Mouse (Mus musculus): Measurements from ENCODE around the gene Mpz. TPM values are rescaled to one million over a fixed set of nuclear protein-coding genes. Genes with fewer than 3 reads are reported as not detected.

The Mpz gene
- polyA plus RNA-seq, 1 experiment from 2014 or later, result 1.2 TPM

DNA sequence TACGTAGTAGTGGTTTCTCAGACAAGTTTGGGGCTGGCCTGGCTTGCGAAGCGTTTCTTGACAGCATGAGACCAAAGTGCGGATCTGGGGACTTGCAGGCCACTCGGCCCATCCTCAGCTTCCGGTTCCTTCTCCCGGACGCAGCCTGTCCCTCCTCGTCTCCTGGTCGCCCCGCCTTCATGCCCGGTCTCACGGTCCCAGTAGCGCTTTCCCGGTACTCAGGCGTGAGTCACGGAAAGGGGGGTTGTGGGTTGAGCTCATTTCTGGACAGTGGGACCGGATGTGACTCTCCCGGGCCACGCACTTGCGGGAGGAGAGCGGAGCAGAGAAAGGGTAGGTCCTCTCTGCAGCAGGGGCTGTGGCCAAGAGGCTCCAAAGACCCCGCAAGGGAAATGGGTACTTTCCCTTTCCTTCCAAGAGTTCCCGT is 36.6 kb upstream of the Mpz start, which contains the start of gene Cfap126:
Gene Cfap126 (plus strand): TSS at position 46 of the 427 bp plus-strand sequence.
- DNase-seq (ENCODE audit: low spot score) (peak; percentile 91), ATAC-seq (replicated peaks; ENCODE audit: low FRiP score, low read depth) (peak; percentile 60)
- TF ChIP-seq CTCF (IDR thresholded peaks at IDR 0.05; ENCODE audit: low read depth), result no peak
- peak within 1 kb of the TSS; percentile 78 for H3K27ac ChIP-seq
- H3K9ac ChIP-seq (ENCODE audit: low read depth, low read length), result peak within 1 kb of the TSS; percentile 62
- WGBS, result 2% methylated on average over 24 of the region's 24 CpGs
- H3K4me1 ChIP-seq (replicated peaks; ENCODE audit: insufficient read depth, low read length), result peaks cover 6% of the 10 kb centered on the region; the same call in 1 of the 2 replicates
- peak within 1 kb of the TSS; percentile 48 for H3K4me3 ChIP-seq (replicated peaks; ENCODE audit: low read depth, low read length)
- H3K27me3 ChIP-seq (ENCODE audit: insufficient read depth, low read length), result no peaks in the 10 kb centered on the region
- no peaks in the 10 kb centered on the region for H3K36me3 ChIP-seq (ENCODE audit: insufficient read depth, low read length)
- H3K4me2 ChIP-seq (ENCODE audit: low read length), result peak within 1 kb of the TSS; percentile 64
- no peaks in the 10 kb centered on the region for H3K9me3 ChIP-seq (replicated peaks; ENCODE audit: low read length)

DNA sequence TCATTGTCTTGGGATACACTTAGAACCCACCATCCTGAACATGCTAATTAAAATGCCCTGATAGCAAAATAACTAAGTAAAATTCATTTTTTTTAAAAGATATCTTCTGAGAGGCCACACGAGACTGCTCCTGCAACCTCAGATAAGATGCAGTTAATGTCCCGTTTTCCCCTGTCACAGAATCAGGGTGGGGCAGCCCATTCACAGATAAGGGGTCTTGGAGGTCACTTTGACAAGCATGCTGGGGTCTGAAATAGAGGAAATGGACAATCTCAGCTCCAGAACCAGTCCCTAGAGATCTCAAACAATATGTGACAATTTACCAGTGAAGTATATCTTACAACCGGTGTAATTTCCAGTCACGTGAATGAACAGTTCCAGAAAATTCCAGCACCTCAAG is 34.2 kb upstream of the Mpz start:
- Histone ChIP-seq H3K9ac (ENCODE audit: low read depth, low read length) (no peak overlapping the region), H3K9me3 (replicated peaks; ENCODE audit: low read length) (no peaks in the 10 kb centered on the region), H3K27ac (no peak overlapping the region), H3K4me2 (ENCODE audit: low read length) (no peak overlapping the region), H3K27me3 (ENCODE audit: insufficient read depth, low read length) (no peaks in the 10 kb centered on the region), H3K4me1 (replicated peaks; ENCODE audit: insufficient read depth, low read length) (no peaks in the 10 kb centered on the region), H3K36me3 (ENCODE audit: insufficient read depth, low read length) (no peaks in the 10 kb centered on the region), H3K4me3 (replicated peaks; ENCODE audit: low read depth, low read length) (no peak overlapping the region)
- ATAC-seq (replicated peaks; ENCODE audit: low FRiP score, low read depth) (no peak), DNase-seq (ENCODE audit: low spot score) (no peak)
- no peak for TF ChIP-seq CTCF (IDR thresholded peaks at IDR 0.05; ENCODE audit: low read depth)
- WGBS, result 65% methylated on average over 4 of the region's 4 CpGs

DNA sequence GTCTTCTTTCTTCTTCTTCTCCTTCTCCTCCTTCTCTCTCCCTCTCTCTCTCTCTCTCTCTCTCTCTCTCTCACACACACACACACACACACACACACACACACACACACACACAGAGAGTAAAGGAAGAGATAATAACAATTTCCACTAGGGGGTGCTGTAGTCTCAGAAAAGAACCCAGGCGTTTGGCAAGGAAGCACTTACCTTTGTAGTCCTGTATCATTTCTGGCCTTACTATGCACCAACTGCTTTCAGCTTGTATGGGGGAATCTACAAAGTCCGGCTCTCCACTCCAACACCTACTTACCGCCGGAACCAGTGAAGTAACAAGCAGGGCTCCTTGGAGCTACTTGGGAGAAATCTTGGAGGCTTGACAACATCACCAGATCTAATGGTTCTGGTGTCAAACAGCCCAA is 32.2 kb upstream of the Mpz start:
- no peaks in the 10 kb centered on the region for H3K27me3 ChIP-seq (ENCODE audit: insufficient read depth, low read length)
- WGBS, result 9% methylated on average over 4 of the region's 4 CpGs
- no peaks in the 10 kb centered on the region for H3K4me1 ChIP-seq (replicated peaks; ENCODE audit: insufficient read depth, low read length)
- ATAC-seq (replicated peaks; ENCODE audit: low FRiP score, low read depth) (peak; percentile 24; the same call in 1 of the 2 replicates), DNase-seq (ENCODE audit: low spot score) (peak; percentile 91)
- H3K4me2 ChIP-seq (ENCODE audit: low read length), result no peak overlapping the region
- H3K9ac ChIP-seq (ENCODE audit: low read depth, low read length), result no peak overlapping the region
- H3K9me3 ChIP-seq (replicated peaks; ENCODE audit: low read length), result no peaks in the 10 kb centered on the region
- peak; percentile 78 for TF ChIP-seq CTCF (IDR thresholded peaks at IDR 0.05; ENCODE audit: low read depth)
- H3K4me3 ChIP-seq (replicated peaks; ENCODE audit: low read depth, low read length), result no peak overlapping the region
- H3K36me3 ChIP-seq (ENCODE audit: insufficient read depth, low read length), result no peaks in the 10 kb centered on the region
- H3K27ac ChIP-seq, result no peak overlapping the region

DNA sequence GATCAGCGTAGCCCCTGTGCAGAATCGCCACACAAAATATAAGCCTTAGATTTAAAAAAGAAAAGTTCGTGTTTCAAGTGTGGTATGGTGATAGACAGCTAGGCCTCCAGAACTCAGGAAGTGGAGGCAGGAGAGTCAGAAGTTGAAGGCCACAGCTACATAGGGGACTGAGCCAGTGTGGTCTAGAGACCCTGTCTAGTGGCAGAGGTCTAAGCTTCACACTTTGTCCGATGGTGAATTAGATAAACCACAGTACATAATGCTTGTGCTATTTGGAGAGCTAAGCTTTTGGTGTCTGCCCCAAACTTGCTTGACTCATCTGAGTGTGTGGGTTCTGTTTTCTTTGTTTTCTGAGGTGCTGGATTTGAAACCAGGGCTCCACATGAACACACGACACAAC is 31.5 kb upstream of the Mpz start:
- H3K9ac ChIP-seq (ENCODE audit: low read depth, low read length), result no peak overlapping the region
- no peaks in the 10 kb centered on the region for H3K9me3 ChIP-seq (replicated peaks; ENCODE audit: low read length)
- ATAC-seq (replicated peaks; ENCODE audit: low FRiP score, low read depth) (no peak), DNase-seq (ENCODE audit: low spot score) (no peak)
- TF ChIP-seq CTCF (IDR thresholded peaks at IDR 0.05; ENCODE audit: low read depth), result no peak
- H3K27ac ChIP-seq, result no peak overlapping the region
- H3K27me3 ChIP-seq (ENCODE audit: insufficient read depth, low read length), result no peaks in the 10 kb centered on the region
- no peaks in the 10 kb centered on the region for H3K4me1 ChIP-seq (replicated peaks; ENCODE audit: insufficient read depth, low read length)
- H3K36me3 ChIP-seq (ENCODE audit: insufficient read depth, low read length), result no peaks in the 10 kb centered on the region
- no peak overlapping the region for H3K4me2 ChIP-seq (ENCODE audit: low read length)
- WGBS, result 84% methylated on average over 5 of the region's 5 CpGs
- H3K4me3 ChIP-seq (replicated peaks; ENCODE audit: low read depth, low read length), result no peak overlapping the region

DNA sequence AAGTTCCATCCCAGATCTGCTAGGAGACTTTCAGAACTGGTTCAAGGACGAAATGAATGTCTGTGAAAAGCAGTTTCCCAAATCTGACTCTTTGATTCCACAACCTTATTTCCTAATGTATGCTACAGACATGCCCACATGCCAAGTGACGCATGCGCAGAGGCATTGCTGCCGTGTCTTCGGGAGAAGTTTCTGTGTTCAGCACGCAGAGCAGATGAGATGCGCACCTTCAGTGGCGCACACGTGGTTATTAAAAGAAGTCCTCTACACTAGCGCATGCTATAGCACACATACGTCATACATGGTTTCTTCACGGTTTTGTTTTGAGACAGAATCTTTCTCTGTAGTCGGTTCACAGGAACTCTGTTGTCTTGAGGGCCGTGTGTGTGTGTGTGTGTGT is 31.1 kb upstream of the Mpz start:
- Histone ChIP-seq H3K4me3 (replicated peaks; ENCODE audit: low read depth, low read length) (no peak overlapping the region), H3K9ac (ENCODE audit: low read depth, low read length) (no peak overlapping the region), H3K27me3 (ENCODE audit: insufficient read depth, low read length) (no peaks in the 10 kb centered on the region), H3K9me3 (replicated peaks; ENCODE audit: low read length) (no peaks in the 10 kb centered on the region), H3K36me3 (ENCODE audit: insufficient read depth, low read length) (no peaks in the 10 kb centered on the region), H3K4me1 (replicated peaks; ENCODE audit: insufficient read depth, low read length) (no peaks in the 10 kb centered on the region), H3K4me2 (ENCODE audit: low read length) (no peak overlapping the region), H3K27ac (no peak overlapping the region)
- DNase-seq (ENCODE audit: low spot score) (no peak), ATAC-seq (replicated peaks; ENCODE audit: low FRiP score, low read depth) (no peak)
- TF ChIP-seq CTCF (IDR thresholded peaks at IDR 0.05; ENCODE audit: low read depth), result no peak
- 85% methylated on average over 14 of the region's 14 CpGs for WGBS

DNA sequence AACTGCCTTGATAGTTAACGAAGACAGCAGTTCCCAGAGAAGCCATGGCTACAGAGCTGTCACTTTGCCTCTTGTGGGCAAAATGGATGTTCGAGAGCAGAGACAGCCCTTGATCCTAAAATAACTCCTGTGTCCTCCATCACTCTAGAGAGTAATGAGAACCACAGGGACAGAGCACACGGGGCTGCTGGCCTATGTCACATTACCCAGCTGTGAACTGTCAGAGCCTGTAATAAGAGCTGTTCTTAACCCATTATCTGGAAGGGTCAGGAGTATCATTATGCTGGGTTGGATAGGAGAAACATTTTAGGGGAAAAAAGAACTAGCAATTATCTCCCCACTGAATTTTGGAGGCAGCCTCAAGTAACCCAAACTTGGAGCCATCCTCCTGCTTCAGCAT is 29.6 kb upstream of the Mpz start:
- TF ChIP-seq CTCF (IDR thresholded peaks at IDR 0.05; ENCODE audit: low read depth), result no peak
- H3K4me1 ChIP-seq (replicated peaks; ENCODE audit: insufficient read depth, low read length), result no peaks in the 10 kb centered on the region
- no peak for ATAC-seq (replicated peaks; ENCODE audit: low FRiP score, low read depth)

DNA sequence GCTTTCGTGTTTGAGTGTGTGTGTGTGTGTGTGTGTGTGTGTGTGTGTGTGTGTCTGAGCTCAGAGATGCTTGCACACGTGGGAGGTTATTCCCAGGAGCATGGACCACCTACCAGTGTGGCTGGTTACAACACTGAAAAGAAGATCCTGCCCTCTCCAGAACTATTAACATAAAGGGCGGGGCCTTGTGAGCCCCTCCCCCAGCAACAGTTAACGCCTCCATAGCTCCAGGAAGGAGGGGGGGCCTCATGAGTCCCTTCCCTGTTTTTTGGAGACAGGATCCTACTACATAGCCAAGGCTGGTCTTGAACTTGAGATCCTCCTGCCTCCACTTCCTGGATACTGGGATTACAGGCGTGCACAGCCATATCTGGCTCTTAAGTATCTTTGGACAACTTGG is 28.7 kb upstream of the Mpz start:
- TF ChIP-seq CTCF (IDR thresholded peaks at IDR 0.05; ENCODE audit: low read depth), result no peak
- H3K4me2 ChIP-seq (ENCODE audit: low read length), result no peak overlapping the region
- no peaks in the 10 kb centered on the region for H3K36me3 ChIP-seq (ENCODE audit: insufficient read depth, low read length)
- H3K27me3 ChIP-seq (ENCODE audit: insufficient read depth, low read length), result no peaks in the 10 kb centered on the region
- no peak overlapping the region for H3K27ac ChIP-seq
- DNase-seq (ENCODE audit: low spot score) (no peak), ATAC-seq (replicated peaks; ENCODE audit: low FRiP score, low read depth) (no peak)
- H3K4me3 ChIP-seq (replicated peaks; ENCODE audit: low read depth, low read length), result no peak overlapping the region
- H3K4me1 ChIP-seq (replicated peaks; ENCODE audit: insufficient read depth, low read length), result no peaks in the 10 kb centered on the region
- no peaks in the 10 kb centered on the region for H3K9me3 ChIP-seq (replicated peaks; ENCODE audit: low read length)
- no peak overlapping the region for H3K9ac ChIP-seq (ENCODE audit: low read depth, low read length)
- 50% methylated on average over 5 of the region's 5 CpGs for WGBS

More for the DNA sequence above, 29.6 kb upstream of the Mpz start:
- Histone ChIP-seq H3K27ac (no peak overlapping the region), H3K4me2 (ENCODE audit: low read length) (no peak overlapping the region), H3K9me3 (replicated peaks; ENCODE audit: low read length) (no peaks in the 10 kb centered on the region), H3K9ac (ENCODE audit: low read depth, low read length) (no peak overlapping the region), H3K4me3 (replicated peaks; ENCODE audit: low read depth, low read length) (no peak overlapping the region), H3K27me3 (ENCODE audit: insufficient read depth, low read length) (no peaks in the 10 kb centered on the region), H3K36me3 (ENCODE audit: insufficient read depth, low read length) (no peaks in the 10 kb centered on the region)
- WGBS, result 25% methylated on average over 3 of the region's 3 CpGs
- DNase-seq (ENCODE audit: low spot score), result no peak
